Mouse (Mus musculus) lung, adult 2 months (tissue): ENCODE measurements around the gene Chia1.

ENCODE experiments used
- CTCF ChIP-seq: fragments of 200-500 bp; IDR thresholded peaks from 2 replicates; pipeline ENCODE4 v1.5.1; 2011; ENCODE audit warnings: mild to moderate bottlenecking, low read length, control low read depth; ENCODE audit not compliant: insufficient read depth
- POLR2A ChIP-seq: fragments of 200-500 bp; IDR thresholded peaks from 2 replicates; pipeline ENCODE4 v1.6.1; 2011; ENCODE audit warnings: low read depth, mild to moderate bottlenecking, control low read depth, low read length, borderline replicate concordance; ENCODE audit errors: extremely low read depth

DNA sequence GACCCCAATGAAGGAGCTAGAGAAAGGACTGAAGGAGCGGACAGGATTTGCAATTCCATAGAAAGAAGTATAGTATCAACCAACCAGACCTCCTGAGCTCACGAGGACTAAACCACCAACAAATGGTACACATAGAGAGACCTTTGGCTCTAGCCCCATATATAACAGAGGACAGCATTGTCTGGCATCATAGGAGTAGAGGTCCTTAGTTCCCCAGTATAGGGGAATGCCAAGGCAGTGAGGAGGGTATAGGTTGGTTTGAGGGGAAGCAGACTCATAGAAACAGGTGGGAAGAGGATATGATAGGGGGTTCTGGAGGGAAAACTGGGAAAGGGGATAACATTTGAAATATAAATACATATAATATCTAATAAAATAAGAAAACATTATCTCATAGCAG, 41.4 kb downstream of the Chia1 start:
- TF ChIP-seq CTCF (no peak), POLR2A (no peak)
